Mouse (Mus musculus) CH12.LX (cell line): ENCODE results near the gene Pgp. TPM values are rescaled to one million over a fixed set of nuclear protein-coding genes. Genes with fewer than 3 reads are reported as not detected.
"Not testable (repeated sequence)": the region's sequence is repeated elsewhere in the genome, so short reads cannot be mapped to it uniquely, and the experiment has no call there.

Experiments used
- DNase-seq: peaks from one replicate; pipeline ENCODE4 v3.0.0-alpha.2; 2013; ENCODE audit errors: extremely low read depth
- H3K27ac ChIP-seq: 2 replicates; pipeline ENCODE4 v1.5.1; 2012; ENCODE audit warnings: low read depth, mild to moderate bottlenecking, control low read depth, moderate library complexity; ENCODE audit not compliant: insufficient read depth
- H3K27me3 ChIP-seq: replicated peaks from 2 replicates; pipeline ENCODE3; 2012; ENCODE audit warnings: inconsistent platforms
- H3K36me3 ChIP-seq, 2 experiments: replicated peaks in 1 of 2; 2 replicates each; pipeline versions ENCODE3 to v1.6.1; 2012; ENCODE audit warnings: inconsistent platforms in 1 of 2, low read length in 1 of 2, mild to moderate bottlenecking in 1 of 2, mixed read lengths in 1 of 2, moderate library complexity in 1 of 2; ENCODE audit not compliant: control insufficient read depth in 1 of 2, insufficient read depth in 1 of 2
- H3K4me1 ChIP-seq, 2 experiments: 2 replicates each; pipeline ENCODE4 v1.6.1; 2012; ENCODE audit warnings: inconsistent platforms in 1 of 2, moderate library complexity in 1 of 2; ENCODE audit not compliant: insufficient read depth in 2 of 2, control insufficient read depth in 1 of 2
- H3K4me2 ChIP-seq: 2 replicates; pipeline ENCODE4 v1.6.1; 2012; ENCODE audit warnings: low read depth, mild to moderate bottlenecking, control low read depth; ENCODE audit not compliant: poor library complexity, insufficient read depth, severe bottlenecking
- H3K4me3 ChIP-seq, 3 experiments: fragments of 150-350 bp in 1 of 3; sonication (generic) in 1 of 3; replicated peaks in 1 of 3; 2 replicates each; pipeline versions ENCODE3 to v1.5.1; 2011 to 2012; ENCODE audit warnings: low read depth in 2 of 3, low read length in 2 of 3, mild to moderate bottlenecking in 2 of 3, moderate library complexity in 2 of 3, control low read depth in 1 of 3, improper control_type of control experiment in 1 of 3, inconsistent platforms in 1 of 3, mixed read lengths in 1 of 3; ENCODE audit not compliant: poor library complexity in 1 of 3
- H3K79me2 ChIP-seq: replicated peaks from 2 replicates; pipeline ENCODE4 v1.6.1; 2012; ENCODE audit warnings: mild to moderate bottlenecking, moderate library complexity; ENCODE audit not compliant: control insufficient read depth, poor library complexity, insufficient read depth, severe bottlenecking; ENCODE audit errors: extremely low read depth
- H3K9ac ChIP-seq: 2 replicates; pipeline ENCODE4 v1.6.1; 2012; ENCODE audit warnings: low read depth, mild to moderate bottlenecking, control low read depth, moderate library complexity; ENCODE audit not compliant: insufficient read depth
- H3K9me3 ChIP-seq: replicated peaks from 2 replicates; pipeline ENCODE3; 2012; ENCODE audit warnings: low read length, inconsistent platforms, mixed read lengths
- CTCF ChIP-seq, 2 experiments: IDR thresholded peaks in 1 of 2; conservative IDR thresholded peaks in 1 of 2; 2 replicates each; pipeline ENCODE4 v1.5.1; 2011 to 2012; ENCODE audit warnings: low read depth in 2 of 2, low read length in 2 of 2, improper control_type of control experiment in 1 of 2, inconsistent platforms in 1 of 2, mild to moderate bottlenecking in 1 of 2, moderate library complexity in 1 of 2
- ELF1 ChIP-seq: IDR thresholded peaks from 2 replicates; pipeline ENCODE4 v1.6.1; 2014; ENCODE audit warnings: low read depth, mild to moderate bottlenecking, inconsistent platforms, low read length, improper control_type of control experiment
- ETS1 ChIP-seq: conservative IDR thresholded peaks from 2 replicates; pipeline ENCODE4 v1.6.1; 2012; ENCODE audit warnings: low read depth, mild to moderate bottlenecking, inconsistent platforms, low read length, improper control_type of control experiment, moderate library complexity
- JUND ChIP-seq: conservative IDR thresholded peaks from 2 replicates; pipeline ENCODE4 v1.6.1; 2011; ENCODE audit warnings: low read depth, low read length, improper control_type of control experiment
- KAT2A ChIP-seq: IDR thresholded peaks from 2 replicates; pipeline ENCODE4 v1.6.1; 2012; ENCODE audit warnings: low read length, improper control_type of control experiment, inconsistent platforms; ENCODE audit not compliant: insufficient replicate concordance
- MAZ ChIP-seq: IDR thresholded peaks from 2 replicates; pipeline ENCODE4 v1.6.1; 2012; ENCODE audit warnings: low read depth, mild to moderate bottlenecking, inconsistent platforms, low read length, improper control_type of control experiment, moderate library complexity
- MYC ChIP-seq: IDR thresholded peaks from 2 replicates; pipeline ENCODE4 v1.6.1; 2011; ENCODE audit warnings: low read depth, mild to moderate bottlenecking, improper control_type of control experiment, low read length
- PAX5 ChIP-seq: IDR thresholded peaks from 2 replicates; pipeline ENCODE4 v1.6.1; 2012; ENCODE audit warnings: low read length, inconsistent platforms, mixed read lengths
- POLR2A ChIP-seq: IDR thresholded peaks from 2 replicates; pipeline ENCODE4 v1.6.1; 2011; ENCODE audit warnings: low read depth, mild to moderate bottlenecking, improper control_type of control experiment, low read length
- POLR2AphosphoS2 ChIP-seq: IDR thresholded peaks from 2 replicates; pipeline ENCODE4 v1.6.1; 2011; ENCODE audit warnings: low read depth, low read length, improper control_type of control experiment
- RAD21 ChIP-seq: IDR thresholded peaks from 2 replicates; pipeline ENCODE4 v1.6.1; 2011; ENCODE audit warnings: low read depth, mild to moderate bottlenecking, low read length, improper control_type of control experiment, moderate library complexity
- RCOR1 ChIP-seq: conservative IDR thresholded peaks from 2 replicates; pipeline ENCODE4 v1.6.1; 2012; ENCODE audit warnings: low read depth, mild to moderate bottlenecking, inconsistent platforms, low read length, improper control_type of control experiment
- SMC3 ChIP-seq: IDR thresholded peaks from 2 replicates; pipeline ENCODE4 v1.6.1; 2011; ENCODE audit warnings: low read depth, low read length, improper control_type of control experiment
- UBTF ChIP-seq: IDR thresholded peaks from 2 replicates; pipeline ENCODE4 v1.6.1; 2012; ENCODE audit warnings: low read depth, mild to moderate bottlenecking, inconsistent platforms, low read length, improper control_type of control experiment, moderate library complexity
- USF1 ChIP-seq: IDR thresholded peaks from 2 replicates; pipeline ENCODE4 v1.6.1; 2014; ENCODE audit warnings: low read depth, mild to moderate bottlenecking, inconsistent platforms, low read length, improper control_type of control experiment
- ZKSCAN1 ChIP-seq: IDR thresholded peaks from 2 replicates; pipeline ENCODE4 v1.6.1; 2012; ENCODE audit warnings: low read depth, inconsistent platforms, low read length, improper control_type of control experiment, borderline replicate concordance
- ZMIZ1 ChIP-seq: IDR thresholded peaks from 2 replicates; pipeline ENCODE4 v1.6.1; 2012; ENCODE audit warnings: low read depth, mild to moderate bottlenecking, inconsistent platforms, low read length, improper control_type of control experiment
- dilution Hi-C: fragments of 300-500 bp; cut with MboI; formaldehyde crosslinking; loops from 2 replicates; pipeline ENCODE4 v1.14.3; 2020; ENCODE audit warnings: low sequenced_read_pairs; ENCODE audit not compliant: extremely low pct_unique_long_range_greater_than_20kb, extremely low pct_ligation_motif_present
- in situ Hi-C: fragments of 300-500 bp; cut with MboI; formaldehyde crosslinking; loops from 3 replicates; pipeline ENCODE4 v1.14.3; 2019; ENCODE audit warnings: low sequenced_read_pairs, low pct_ligation_motif_present, low pct_unique_long_range_greater_than_20kb, mixed read lengths
- polyA plus RNA-seq: library from polyadenylated mRNA; unstranded; fragments of >175 nt; gene quantifications from 2 replicates; pipeline ENCODE4 v1.2.1, GENCODE M21; 2012; ENCODE audit warnings: low read depth; ENCODE audit not compliant: insufficient read length
- total RNA-seq, 2 experiments: library from RNA; depleted of rRNA; stranded (reverse); fragments of 300-350 nt in 1 of 2; fragments of >200 nt in 1 of 2; gene quantifications; 2 replicates each; pipeline ENCODE4 v1.2.3; 2012 to 2014

Gene Pgp
- total and polyA plus RNA-seq, 3 experiments, result 14.2 to 41.8 (median 41.6) TPM

DNA sequence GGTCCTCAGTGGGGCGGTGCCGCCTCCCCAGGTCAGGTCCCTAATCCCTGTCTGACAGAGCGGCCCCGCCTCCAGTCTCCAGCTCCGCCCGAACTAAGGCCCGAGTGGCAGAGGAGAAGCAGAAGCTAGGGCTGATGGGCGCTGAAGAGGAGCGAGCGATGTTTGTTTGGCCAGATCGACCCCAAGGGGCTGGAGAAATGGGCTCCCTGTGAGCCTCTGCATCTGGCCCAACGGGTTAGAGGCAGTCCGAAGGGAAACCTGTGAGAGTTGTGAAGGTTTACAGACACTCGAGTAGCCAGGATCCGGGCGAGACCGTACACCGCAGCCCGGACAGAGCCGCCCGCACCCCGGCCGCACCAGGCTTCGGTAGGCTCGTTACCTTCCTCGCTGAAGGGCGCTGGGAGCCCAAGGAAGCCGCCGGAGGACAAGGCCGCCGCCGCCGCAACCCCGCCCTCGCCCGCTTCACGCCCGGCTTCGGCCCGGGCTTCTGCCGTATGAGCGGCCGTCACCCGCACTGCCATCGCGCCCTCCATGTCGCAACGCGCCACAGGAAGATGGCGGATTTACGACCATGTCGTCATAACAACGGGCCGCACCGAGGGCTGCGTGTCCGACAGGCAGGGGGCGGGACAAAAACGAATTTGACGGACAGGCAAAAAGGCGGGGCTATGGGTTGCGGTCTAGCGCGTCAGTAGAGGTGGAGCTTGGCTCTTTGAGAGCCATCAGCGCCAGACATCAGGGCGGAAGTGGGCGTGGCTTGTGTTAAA lies 15.3 kb upstream of the Pgp start (continued):
- TF ChIP-seq MYC, result no peak; the same call in 1 of the 2 replicates
- TF ChIP-seq PAX5, result no peak
- TF ChIP-seq ZKSCAN1, result no peak
- TF ChIP-seq UBTF, result 0 out of 2 replicates have a peak, but pooled peaks have one; percentile 59
- peak; percentile 87 for TF ChIP-seq ELF1
- no peak for TF ChIP-seq USF1
- TF ChIP-seq KAT2A, result peak; percentile 70; the same call in 1 of the 2 replicates
- no peak for TF ChIP-seq RCOR1
- no peak for TF ChIP-seq JUND
- TF ChIP-seq SMC3, result no peak
- TF ChIP-seq ETS1, result no peak
- no peak; the same call in 1 of the 2 replicates for TF ChIP-seq MAZ

DNA sequence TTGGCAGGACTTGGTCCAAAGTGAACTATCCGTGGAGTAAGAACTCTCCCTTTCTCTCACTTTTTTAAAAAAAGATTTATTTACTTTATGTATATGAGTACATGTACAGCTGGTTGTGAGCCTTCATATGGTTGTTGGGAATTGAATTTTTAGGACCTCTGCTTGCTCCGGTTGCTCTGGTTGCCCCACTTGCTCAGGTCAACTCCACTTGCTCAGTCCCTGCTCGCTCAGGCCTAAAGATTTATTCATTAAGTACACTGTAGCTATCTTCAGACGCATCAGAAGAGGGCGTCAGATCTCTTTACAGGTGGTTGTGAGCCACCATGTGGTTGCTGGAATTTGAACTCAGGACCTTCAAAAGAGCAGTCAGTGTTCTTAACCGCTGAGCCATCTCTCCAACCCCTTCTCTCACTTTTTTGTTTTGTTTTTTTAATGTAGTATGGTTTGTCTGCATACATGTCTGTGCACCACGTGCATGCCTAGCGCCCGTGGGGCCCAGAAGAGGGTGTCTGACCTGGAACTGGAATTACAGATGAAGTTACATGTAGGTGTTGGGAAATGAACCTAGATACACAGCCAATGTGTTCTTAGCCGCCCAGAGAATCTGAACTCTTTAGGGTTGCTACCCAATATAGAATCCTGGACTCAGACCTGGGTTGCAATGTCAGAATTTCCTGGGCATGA lies 14.5 kb upstream of the Pgp start:
- Histone ChIP-seq H3K79me2 (peaks cover 15% of the 10 kb centered on the region), H3K4me1 (peaks cover 0 to 18% of the 10 kb centered on the region in 2 experiments; a peak in 2 of 4 replicates), H3K4me2 (peak overlapping the region; percentile 27; the same call in 1 of the 2 replicates), H3K4me3 (peak overlapping the region in 2 of 3 experiments; percentile 28 to 91), H3K36me3 (peaks cover 9 to 19% of the 10 kb centered on the region in 2 experiments)
- dilution Hi-C loops, H3K9ac ChIP-seq, in situ Hi-C loops, H3K27me3 ChIP-seq, H3K27ac ChIP-seq, H3K9me3 ChIP-seq, DNase-seq: not testable (repeated sequence)
- peak in 1 of 2 experiments; percentile 12; a peak in 1 of 4 replicates for TF ChIP-seq CTCF (conservative IDR thresholded peaks at IDR 0.05 in 1 of 2, IDR thresholded peaks at IDR 0.05 in 1 of 2; ENCODE audit: low read depth in 2 of 2, low read length in 2 of 2)

DNA sequence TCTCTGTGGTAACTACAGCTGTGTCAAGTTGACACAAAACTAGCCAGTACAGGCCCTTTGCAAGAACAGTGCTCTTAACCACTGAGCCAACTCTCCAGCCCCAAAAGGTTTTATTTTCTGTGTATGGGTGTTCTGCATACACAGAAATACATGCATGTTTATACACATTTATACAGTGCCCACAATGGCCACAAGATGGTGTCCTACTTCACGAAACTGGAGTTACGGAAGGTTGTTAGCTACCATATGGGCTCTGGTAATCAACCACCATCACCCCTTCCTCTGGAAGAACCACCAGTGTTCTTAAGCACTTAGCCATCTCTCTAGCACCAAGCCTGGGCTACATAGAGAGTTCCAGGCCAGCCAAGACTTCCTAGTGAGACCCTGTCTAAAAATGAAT lies 8.6 kb upstream of the Pgp start:
- TF ChIP-seq CTCF (conservative IDR thresholded peaks at IDR 0.05 in 1 of 2, IDR thresholded peaks at IDR 0.05 in 1 of 2; ENCODE audit: low read depth in 2 of 2, low read length in 2 of 2), result peak in 1 of 2 experiments; percentile 63; a peak in 2 of 4 replicates
- TF ChIP-seq SMC3, result peak; percentile 43
- peak; percentile 69 for TF ChIP-seq RAD21
- no peak for TF ChIP-seq POLR2A
- TF ChIP-seq ZMIZ1, result no peak
- TF ChIP-seq POLR2AphosphoS2, result no peak
- dilution Hi-C loops (no loop called here), in situ Hi-C loops (no loop called here)
- Histone ChIP-seq H3K79me2 (no peaks in the 10 kb centered on the region), H3K4me3 (no peak overlapping the region), H3K4me2 (no peak overlapping the region), H3K27ac (no peak overlapping the region), H3K4me1 (peaks cover 4 to 7% of the 10 kb centered on the region in 2 experiments; a peak in 2 of 4 replicates), H3K9me3 (no peaks in the 10 kb centered on the region), H3K9ac (no peak overlapping the region), H3K27me3 (no peaks in the 10 kb centered on the region), H3K36me3 (peaks cover 3 to 15% of the 10 kb centered on the region in 2 experiments)
- peak; percentile 56 for DNase-seq
